Mouse (Mus musculus) ES-E14 (cell line): ENCODE results near the gene Tns2.

Experiments used
- CHD2 ChIP-seq: IDR thresholded peaks from 2 replicates; pipeline ENCODE4 v1.6.1; 2014; ENCODE audit warnings: mild to moderate bottlenecking, low read depth, low read length, inconsistent platforms
- HCFC1 ChIP-seq: IDR thresholded peaks from 2 replicates; pipeline ENCODE4 v1.6.1; 2012; ENCODE audit warnings: low read length, inconsistent platforms, borderline replicate concordance; ENCODE audit not compliant: insufficient read depth
- ZC3H11A ChIP-seq: IDR thresholded peaks from 2 replicates; pipeline ENCODE4 v1.6.1; 2012; ENCODE audit warnings: low read depth, mild to moderate bottlenecking, inconsistent platforms, low read length, borderline replicate concordance
- ZNF384 ChIP-seq: IDR thresholded peaks from 2 replicates; pipeline ENCODE4 v1.6.1; 2012; ENCODE audit warnings: low read depth, low read length, inconsistent platforms

GRCm38 (mm10) chr15:102079221-102079620 is 21.0 kb upstream of the Tns2 start:
- TF ChIP-seq ZNF384, result no peak
- TF ChIP-seq HCFC1, result no peak
- TF ChIP-seq ZC3H11A, result no peak
- no peak for TF ChIP-seq CHD2
